Mouse (Mus musculus) neural tube, embryonic 11.5 days (tissue): ENCODE measurements around the gene Ube2b. TPM values are rescaled to one million over a fixed set of nuclear protein-coding genes. Genes with fewer than 3 reads are reported as not detected.
A peak's percentile ranks its signal among the peaks of the same experiment; 100 is the strongest.

Source experiments
- ATAC-seq: fragments of 200-750 bp; cut with Nextera tagmentation; 2 replicates; pipeline ENCODE4 v1.8.0; 2017; ENCODE audit warnings: moderate number of reproducible peaks, mild to moderate bottlenecking, moderate TSS enrichment, moderate library complexity; ENCODE audit not compliant: insufficient read depth, low FRiP score, low TSS enrichment
- DNase-seq: peaks from one replicate; pipeline ENCODE4 v3.0.0-alpha.2; 2015; ENCODE audit warnings: low spot score
- H3K27ac ChIP-seq: fragments of 300-500 bp; sonication (generic); 2 replicates; pipeline ENCODE4 v1.5.1; 2014; ENCODE audit warnings: low read depth, mild to moderate bottlenecking, low read length
- H3K27me3 ChIP-seq: fragments of 300-500 bp; sonication (generic); 2 replicates; pipeline ENCODE4 v1.6.1; 2014; ENCODE audit warnings: mild to moderate bottlenecking, low read length, mixed read lengths; ENCODE audit not compliant: control insufficient read depth, insufficient read depth
- H3K36me3 ChIP-seq: fragments of 300-500 bp; sonication (generic); 2 replicates; pipeline ENCODE4 v1.6.1; 2014; ENCODE audit warnings: mild to moderate bottlenecking, low read length, moderate library complexity, mixed read lengths; ENCODE audit not compliant: control insufficient read depth, insufficient read depth
- H3K4me1 ChIP-seq: fragments of 300-500 bp; sonication (generic); 2 replicates; pipeline ENCODE4 v1.6.1; 2014; ENCODE audit warnings: low read length, mixed read lengths; ENCODE audit not compliant: control insufficient read depth, insufficient read depth
- H3K4me2 ChIP-seq: fragments of 300-500 bp; sonication (generic); 2 replicates; pipeline ENCODE4 v1.6.1; 2014; ENCODE audit warnings: low read depth, mild to moderate bottlenecking, moderate library complexity
- H3K4me3 ChIP-seq: fragments of 300-500 bp; sonication (generic); 2 replicates; pipeline ENCODE4 v1.5.1; 2014; ENCODE audit warnings: low read depth, low read length
- H3K9ac ChIP-seq: fragments of 300-500 bp; sonication (generic); 2 replicates; pipeline ENCODE4 v1.6.1; 2014; ENCODE audit warnings: mild to moderate bottlenecking, low read length
- H3K9me3 ChIP-seq: fragments of 300-500 bp; sonication (generic); 2 replicates; pipeline ENCODE4 v1.6.1; 2016; ENCODE audit warnings: low read length; ENCODE audit not compliant: control insufficient read depth
- WGBS: fragments of 180-500 bp; shearing (Covaris S2); extraction: QIAGEN DNeasy Blood & Tissue Kit; methylation state at CpG from one replicate; pipeline ENCODE4 v1.1.7; 2014; 5-methylcytosine and 5-hydroxymethylcytosine counted together
- polyA plus RNA-seq: library from polyadenylated mRNA; unstranded; fragments of >200 nt; fragmentation: Nextera tagmentation; extraction: Ambion mirVana; gene quantifications from 2 replicates; pipeline ENCODE4 v1.2.1, GENCODE M21; 2014

Ube2b gene
- polyA plus RNA-seq, 1 experiment from 2014 or later, result 178 TPM

DNA sequence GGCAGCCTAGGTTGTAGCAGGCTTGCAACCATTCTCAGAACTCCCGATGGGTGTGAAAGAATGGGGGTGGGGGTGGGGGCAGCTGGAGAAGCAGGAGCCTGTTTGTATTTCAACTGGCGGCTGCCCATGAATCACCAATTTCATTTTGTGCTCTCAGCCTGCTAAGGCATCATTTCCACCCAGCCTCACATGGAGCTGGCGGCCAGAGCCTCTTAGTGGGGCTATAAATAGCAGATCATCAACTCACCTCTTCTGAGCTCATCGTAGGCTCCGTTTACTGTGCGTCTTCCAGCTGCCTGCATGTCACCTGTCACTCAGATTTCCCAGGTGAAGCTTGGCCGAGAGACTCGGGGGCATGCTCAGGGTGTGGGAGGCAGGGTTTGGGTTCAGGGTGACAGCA lies 55.0 kb downstream of the Ube2b start:
- Histone ChIP-seq H3K9ac (no peak overlapping the region), H3K4me1 (0 out of 2 replicates have a peak, but pooled peaks cover 3% of the 10 kb centered on the region), H3K27me3 (no peaks in the 10 kb centered on the region), H3K9me3 (no peaks in the 10 kb centered on the region), H3K4me3 (no peak overlapping the region), H3K27ac (no peak overlapping the region), H3K36me3 (no peaks in the 10 kb centered on the region), H3K4me2 (no peak overlapping the region)
- ATAC-seq (no peak), DNase-seq (no peak)
- WGBS, result 29% methylated on average over 8 of the region's 8 CpGs

GRCm38 (mm10) chr11:51944239-51944638 lies 56.3 kb downstream of the Ube2b start:
- no peaks in the 10 kb centered on the region for H3K9me3 ChIP-seq
- no peak for DNase-seq
- no peaks in the 10 kb centered on the region for H3K36me3 ChIP-seq
- H3K9ac ChIP-seq, result no peak overlapping the region
- no peak overlapping the region for H3K4me2 ChIP-seq
- H3K27ac ChIP-seq, result no peak overlapping the region
- no peak overlapping the region for H3K4me3 ChIP-seq
- ATAC-seq, result no peak
- H3K27me3 ChIP-seq, result no peaks in the 10 kb centered on the region
- 0 out of 2 replicates have a peak, but pooled peaks cover 3% of the 10 kb centered on the region for H3K4me1 ChIP-seq
- WGBS, result 79% methylated on average over 3 of the region's 3 CpGs

DNA sequence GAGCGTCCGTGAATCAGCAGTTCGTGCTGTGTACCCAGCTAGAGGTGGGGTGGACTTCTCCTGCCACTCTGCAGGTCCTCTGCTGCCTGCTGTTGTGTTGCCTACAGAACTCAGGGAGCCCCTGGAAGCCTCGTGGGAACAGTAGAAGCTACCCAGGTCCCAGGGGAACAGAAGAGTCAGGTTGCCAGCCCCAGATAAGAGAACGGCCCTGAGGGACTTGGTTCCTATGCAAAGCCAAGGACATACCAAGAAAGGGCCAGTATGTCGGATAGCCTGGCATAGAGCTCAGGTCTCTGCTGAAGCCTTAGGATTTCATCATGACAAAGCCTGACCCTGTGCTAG lies 57.1 kb downstream of the Ube2b start:
- DNase-seq (peak; percentile 19), ATAC-seq (no peak)
- Histone ChIP-seq H3K4me3 (no peak overlapping the region), H3K36me3 (no peaks in the 10 kb centered on the region), H3K9me3 (no peaks in the 10 kb centered on the region), H3K9ac (no peak overlapping the region), H3K27me3 (no peaks in the 10 kb centered on the region), H3K27ac (no peak overlapping the region), H3K4me2 (no peak overlapping the region), H3K4me1 (0 out of 2 replicates have a peak, but pooled peaks cover 3% of the 10 kb centered on the region)
- WGBS, result 62% methylated on average over 6 of the region's 6 CpGs

GRCm38 (mm10) chr11:51942602-51943499 lies 57.7 kb downstream of the Ube2b start:
- no peaks in the 10 kb centered on the region for H3K9me3 ChIP-seq
- no peaks in the 10 kb centered on the region for H3K36me3 ChIP-seq
- H3K9ac ChIP-seq, result no peak overlapping the region
- ATAC-seq, result no peak
- H3K27ac ChIP-seq, result no peak overlapping the region
- H3K4me1 ChIP-seq, result 0 out of 2 replicates have a peak, but pooled peaks cover 3% of the 10 kb centered on the region
- H3K4me3 ChIP-seq, result no peak overlapping the region
- WGBS, result 71% methylated on average over 15 of the region's 15 CpGs
- no peaks in the 10 kb centered on the region for H3K27me3 ChIP-seq
- no peak overlapping the region for H3K4me2 ChIP-seq
- no peak for DNase-seq

DNA sequence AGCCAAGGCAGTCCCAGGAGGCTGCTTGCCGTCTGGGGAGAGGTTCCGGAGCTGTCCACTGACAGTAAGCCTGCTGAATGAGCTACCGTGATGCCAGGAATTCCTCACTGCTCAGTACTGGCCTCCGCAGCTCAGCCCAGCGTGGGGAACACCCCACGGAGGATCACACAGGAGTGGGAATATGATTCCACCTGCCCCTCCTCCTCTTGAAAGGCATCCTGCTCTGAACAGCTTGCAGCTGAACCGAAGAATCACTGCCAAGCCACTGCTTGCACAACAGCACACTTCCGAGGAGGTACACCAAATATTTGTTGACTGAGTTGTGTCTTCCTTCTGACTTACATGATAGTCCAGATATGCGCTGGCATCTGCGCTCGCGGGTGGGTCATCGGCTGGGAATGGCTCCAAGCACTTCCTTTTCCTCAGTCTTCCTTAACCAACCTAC lies 60.0 kb downstream of the Ube2b start:
- 0 out of 2 replicates have a peak, but pooled peaks cover 3% of the 10 kb centered on the region for H3K4me1 ChIP-seq
- H3K27ac ChIP-seq, result no peak overlapping the region
- H3K27me3 ChIP-seq, result no peaks in the 10 kb centered on the region
- H3K4me2 ChIP-seq, result no peak overlapping the region
- H3K36me3 ChIP-seq, result no peaks in the 10 kb centered on the region
- WGBS, result 78% methylated on average over 13 of the region's 13 CpGs
- H3K9me3 ChIP-seq, result no peaks in the 10 kb centered on the region
- DNase-seq, result no peak
- ATAC-seq, result no peak
- no peak overlapping the region for H3K4me3 ChIP-seq
- H3K9ac ChIP-seq, result no peak overlapping the region

GRCm38 (mm10) chr11:51939590-51939955 lies 61.0 kb downstream of the Ube2b start:
- H3K27me3 ChIP-seq, result no peaks in the 10 kb centered on the region
- ATAC-seq (no peak), DNase-seq (no peak)
- H3K9me3 ChIP-seq, result no peaks in the 10 kb centered on the region
- H3K36me3 ChIP-seq, result no peaks in the 10 kb centered on the region
- no peak overlapping the region for H3K4me3 ChIP-seq
- H3K4me1 ChIP-seq, result 0 out of 2 replicates have a peak, but pooled peaks cover 3% of the 10 kb centered on the region
- no peak overlapping the region for H3K27ac ChIP-seq
- WGBS, result 89% methylated on average over 8 of the region's 8 CpGs
- H3K4me2 ChIP-seq, result no peak overlapping the region
- no peak overlapping the region for H3K9ac ChIP-seq

- H3K27ac ChIP-seq, result no peak overlapping the region
- no peak overlapping the region for H3K4me3 ChIP-seq
- no peak overlapping the region for H3K4me2 ChIP-seq
- no peaks in the 10 kb centered on the region for H3K27me3 ChIP-seq
- no peaks in the 10 kb centered on the region for H3K36me3 ChIP-seq
- no peak for DNase-seq
- no peaks in the 10 kb centered on the region for H3K9me3 ChIP-seq
- no peak overlapping the region for H3K9ac ChIP-seq
- WGBS, result 83% methylated on average over 12 of the region's 12 CpGs
- H3K4me1 ChIP-seq, result 0 out of 2 replicates have a peak, but pooled peaks cover 3% of the 10 kb centered on the region
- no peak for ATAC-seq
Measured at GRCm38 (mm10) chr11:51938817-51939589, 61.6 kb downstream of the Ube2b start.

DNA sequence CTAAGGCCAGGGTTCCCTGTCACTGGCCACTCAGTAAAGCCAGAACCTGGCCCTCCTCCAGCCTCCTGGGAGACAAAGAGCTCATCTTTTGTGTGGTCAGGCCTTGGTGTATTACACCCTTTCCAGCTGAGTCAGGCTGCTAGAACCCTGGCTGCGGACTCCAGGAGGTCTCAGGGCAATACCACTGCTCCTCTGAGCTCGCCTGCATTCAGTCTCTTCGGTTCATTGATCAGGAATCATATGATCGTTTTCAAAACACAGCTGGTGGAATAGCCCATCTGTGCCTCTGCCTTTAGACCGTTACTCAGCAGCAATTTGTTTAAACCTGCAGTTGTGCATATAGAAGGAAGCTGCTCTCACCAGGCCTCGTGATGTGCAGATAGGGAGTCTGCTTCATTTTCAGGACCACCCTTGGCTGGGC lies 63.2 kb downstream of the Ube2b start:
- DNase-seq (no peak), ATAC-seq (no peak)
- 58% methylated on average over 6 of the region's 6 CpGs for WGBS
- no peak overlapping the region for H3K4me2 ChIP-seq
- no peak overlapping the region for H3K9ac ChIP-seq
- no peaks in the 10 kb centered on the region for H3K36me3 ChIP-seq
- no peak overlapping the region for H3K27ac ChIP-seq
- H3K4me3 ChIP-seq, result no peak overlapping the region
- H3K27me3 ChIP-seq, result no peaks in the 10 kb centered on the region
- no peaks in the 10 kb centered on the region for H3K9me3 ChIP-seq
- H3K4me1 ChIP-seq, result no peaks in the 10 kb centered on the region
